Mouse (Mus musculus) R1 (cell line): ENCODE measurements around the gene Gtpbp2.

Experiments used
- DNase-seq: peaks from one replicate; pipeline ENCODE4 v3.0.0-alpha.2; 2018; ENCODE audit warnings: low read depth, low spot score

Gene Gtpbp2

DNA sequence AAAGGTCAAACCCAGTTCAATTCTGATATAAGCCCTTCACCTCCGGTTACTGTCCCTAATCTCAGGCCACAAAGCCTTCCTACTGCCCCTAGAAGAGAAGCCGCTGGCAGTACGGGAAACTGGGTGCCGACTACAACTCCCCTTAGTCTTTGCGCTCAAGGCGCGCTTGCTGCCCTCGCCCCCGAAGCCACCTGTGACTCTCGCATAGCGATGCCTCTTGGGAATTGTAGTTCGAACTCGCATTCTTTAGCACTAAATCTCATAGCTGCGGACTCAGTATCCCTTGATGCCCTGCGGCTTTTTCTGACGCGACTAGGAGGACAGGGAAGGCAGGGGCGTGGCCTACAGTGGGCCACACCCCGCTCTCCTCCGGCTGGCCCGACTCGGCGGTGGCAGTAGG, at the start of gene Gtpbp2:
Gene Gtpbp2, plus strand, starts transcription at position 347 of the 400 bp plus-strand sequence.
- DNase-seq: peak; percentile 100

DNA sequence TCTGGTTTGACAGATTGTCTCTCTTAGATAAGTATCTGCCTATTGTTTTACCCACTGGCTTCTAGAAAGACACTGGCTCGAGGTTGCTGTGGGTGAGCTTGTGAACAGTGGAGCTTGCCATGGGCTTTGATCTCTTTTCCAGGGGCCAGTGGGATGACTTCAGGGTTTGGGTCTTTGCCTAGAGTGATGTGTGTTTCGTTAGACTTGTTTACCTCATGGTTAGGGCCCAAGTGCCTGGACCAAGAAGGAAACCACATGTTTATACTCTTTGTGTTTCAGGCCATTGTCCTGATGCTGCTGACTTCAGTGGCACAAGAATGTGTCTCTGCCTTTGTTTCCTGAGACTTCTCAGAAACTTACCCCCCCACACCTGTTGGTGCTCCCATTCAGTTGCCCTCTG, 45.3 kb upstream of the Gtpbp2 start:
- no peak for DNase-seq

DNA sequence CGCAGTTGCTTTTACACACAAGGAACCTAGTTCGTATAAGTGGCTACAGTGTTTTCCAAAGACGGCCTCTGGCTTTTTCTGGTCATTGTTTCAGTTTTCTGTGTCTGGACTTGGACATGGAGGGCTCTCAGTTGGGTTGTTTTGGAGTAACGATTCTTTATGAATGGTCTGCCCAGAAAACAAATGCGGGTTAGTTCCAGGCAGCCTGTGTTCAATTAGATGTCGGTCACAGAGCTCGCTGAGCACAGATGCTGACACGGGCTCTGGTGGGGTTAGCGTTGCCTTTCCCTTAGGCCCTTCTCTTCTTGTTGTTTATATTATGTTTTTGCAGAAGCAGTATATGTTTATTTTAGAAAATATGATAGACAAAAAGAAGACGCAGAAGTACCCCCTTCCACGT, 44.7 kb upstream of the Gtpbp2 start:
- no peak for DNase-seq

- DNase-seq: no peak
These were observed 44.0 kb upstream of the Gtpbp2 start for GRCm38 (mm10) chr17:46116881-46117280.

GRCm38 (mm10) chr17:46117623-46118422, 43.0 kb upstream of the Gtpbp2 start:
- no peak for DNase-seq

- DNase-seq: no peak
These were observed 42.4 kb upstream of the Gtpbp2 start for GRCm38 (mm10) chr17:46118423-46118850.

- no peak for DNase-seq
These were observed 41.2 kb upstream of the Gtpbp2 start for GRCm38 (mm10) chr17:46119641-46120040.

DNA sequence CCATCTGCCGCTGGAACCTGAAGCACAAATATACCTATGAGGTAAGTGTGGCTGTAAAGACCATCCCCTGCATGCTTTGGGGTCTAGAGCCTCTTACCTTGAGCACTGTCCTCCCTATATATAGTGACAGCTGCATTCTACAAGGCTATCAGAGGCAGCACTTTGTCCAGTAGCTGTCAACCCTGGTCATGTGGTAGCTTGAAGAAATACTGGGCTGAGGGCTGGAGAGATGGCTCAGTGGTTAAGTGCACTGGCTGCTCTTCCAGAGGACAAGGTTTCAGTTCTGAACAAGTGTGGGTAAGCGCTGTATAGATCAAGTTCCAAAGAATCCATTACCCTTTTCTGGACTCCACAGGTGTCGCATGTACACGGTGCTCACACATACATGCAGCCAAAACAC, 38.0 kb upstream of the Gtpbp2 start:
- DNase-seq: no peak

GRCm38 (mm10) chr17:46123285-46123684, 37.5 kb upstream of the Gtpbp2 start:
- no peak for DNase-seq

GRCm38 (mm10) chr17:46123953-46124700, 36.7 kb upstream of the Gtpbp2 start:
- DNase-seq: no peak

- DNase-seq: no peak
These were observed 34.2 kb upstream of the Gtpbp2 start for GRCm38 (mm10) chr17:46126608-46127007.

GRCm38 (mm10) chr17:46127814-46128493, 32.9 kb upstream of the Gtpbp2 start:
- peak; percentile 93 for DNase-seq

- DNase-seq: peak; percentile 27
These were observed 30.9 kb upstream of the Gtpbp2 start for GRCm38 (mm10) chr17:46129741-46130498.

DNA sequence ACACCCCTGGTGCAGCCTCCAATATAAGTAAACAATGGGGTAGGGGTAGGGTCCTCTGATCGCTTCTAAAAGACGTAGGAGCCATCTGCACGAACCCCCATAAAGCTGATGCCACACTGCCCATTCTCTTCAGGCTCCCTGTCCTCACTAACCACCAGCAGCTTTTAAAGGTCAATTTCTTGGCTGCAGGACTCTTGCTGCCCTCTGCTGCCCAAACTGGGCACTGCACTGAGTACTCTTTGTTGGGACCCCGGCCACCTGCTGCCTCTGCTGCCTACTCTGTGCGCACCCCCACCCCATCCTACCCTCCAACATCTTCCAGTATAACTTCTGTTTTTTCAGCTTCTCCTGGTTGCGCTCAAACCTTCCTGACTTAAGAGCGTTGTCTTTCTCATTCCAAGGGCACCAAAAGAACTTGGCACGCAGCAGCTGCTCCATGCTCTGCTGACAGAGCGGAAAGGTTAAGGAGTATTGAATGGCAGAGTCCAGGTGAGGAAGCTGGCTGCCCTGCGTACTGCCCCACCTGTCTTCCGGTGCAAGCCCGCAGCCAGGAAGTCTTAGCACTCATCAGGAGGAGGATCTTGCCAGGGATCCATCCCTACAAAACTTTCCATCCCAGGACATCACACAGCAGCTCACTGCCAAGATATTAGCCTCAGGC, 28.6 kb upstream of the Gtpbp2 start:
- peak; percentile 72 for DNase-seq

DNA sequence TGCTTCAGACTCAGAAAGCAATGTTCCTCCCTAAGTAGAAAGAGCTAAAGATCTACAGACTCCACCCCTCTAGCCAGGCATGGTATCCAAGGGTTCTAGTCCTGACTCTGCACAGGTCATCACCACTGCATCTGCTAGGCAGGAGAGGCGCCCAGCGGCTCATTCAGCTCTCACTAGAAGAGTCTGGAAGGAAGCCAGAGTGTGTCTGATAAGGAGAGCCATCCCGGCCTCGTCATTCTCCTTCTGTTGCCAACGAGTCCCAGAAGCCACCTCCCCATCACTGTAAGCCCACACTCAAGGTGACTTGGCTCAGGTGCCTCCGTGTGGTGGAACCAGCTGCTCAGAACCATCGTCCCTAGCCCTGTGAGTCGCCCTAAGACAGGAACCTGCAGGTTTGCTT, 28.0 kb upstream of the Gtpbp2 start:
- DNase-seq: no peak

- no peak for DNase-seq
These were observed 22.1 kb upstream of the Gtpbp2 start for GRCm38 (mm10) chr17:46138563-46139236.

GRCm38 (mm10) chr17:46139872-46140271, 21.0 kb upstream of the Gtpbp2 start:
- no peak for DNase-seq

DNA sequence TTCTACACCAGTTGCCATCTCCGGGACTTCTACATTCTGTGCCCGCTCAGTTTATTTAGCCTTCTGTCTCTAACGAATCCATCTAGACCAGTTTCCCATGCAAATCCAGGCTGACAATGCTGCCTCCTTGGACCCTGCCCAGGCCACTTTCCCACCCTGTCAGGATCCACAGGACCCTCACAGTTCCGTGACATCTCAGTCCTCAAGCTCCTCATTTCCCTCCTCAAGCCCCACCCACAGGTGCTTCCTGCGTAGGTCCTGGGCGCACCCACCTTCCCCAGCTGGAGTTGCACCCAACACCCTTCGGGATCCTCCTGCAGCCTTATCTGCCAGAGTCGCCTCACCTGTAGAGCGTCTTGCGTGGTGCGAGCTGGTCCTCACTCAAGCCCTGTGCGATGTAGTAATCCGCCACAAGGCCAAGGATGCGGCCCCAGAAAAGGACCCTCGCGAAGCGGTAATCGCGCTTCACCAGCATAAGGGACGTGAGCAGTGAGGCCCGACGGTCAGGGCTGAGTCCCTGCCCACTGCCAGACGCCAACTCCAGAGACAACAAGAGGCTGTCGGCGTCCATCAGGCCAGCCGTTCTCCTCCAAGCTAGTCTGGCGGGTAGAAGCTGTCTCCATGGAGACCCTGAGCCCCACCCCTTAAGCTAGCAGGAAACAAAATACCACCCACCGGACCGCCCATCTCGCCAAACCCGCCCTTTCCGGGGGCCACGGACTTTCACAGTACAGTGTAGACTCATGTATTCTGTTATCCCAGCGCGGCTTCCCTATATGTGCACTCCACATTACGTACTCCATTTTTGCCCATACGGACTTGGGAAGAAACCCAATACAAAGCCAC, 17.0 kb upstream of the Gtpbp2 start, which contains the start of gene Rsph9:
Gene Rsph9, minus strand, starts transcription at position 639 of the 846 bp plus-strand sequence.
- DNase-seq: peak; percentile 91
